Mouse (Mus musculus): ENCODE data around the gene Shank3. TPM values are rescaled to one million over a fixed set of nuclear protein-coding genes. Genes with fewer than 3 reads are reported as not detected.

The Shank3 gene
- total and polyA plus RNA-seq, 3 experiments: 31.0 to 52.2 (median 44.3) TPM

DNA sequence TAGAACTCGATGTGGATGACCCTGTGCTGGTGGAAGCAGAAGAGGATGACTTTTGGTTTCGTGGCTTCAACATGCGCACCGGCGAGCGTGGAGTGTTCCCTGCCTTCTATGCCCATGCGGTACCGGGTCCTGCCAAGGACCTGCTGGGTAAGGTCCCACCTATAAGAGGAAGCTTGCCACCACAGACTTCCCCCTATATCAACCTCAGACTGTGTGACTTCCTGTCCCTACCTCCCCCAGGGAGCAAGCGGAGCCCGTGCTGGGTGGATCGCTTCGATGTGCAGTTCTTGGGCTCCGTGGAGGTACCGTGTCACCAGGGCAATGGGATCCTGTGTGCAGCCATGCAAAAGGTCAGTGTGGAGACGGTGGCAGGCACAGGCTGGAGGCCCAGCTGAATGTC is 40.5 kb upstream of the Shank3 start:
- no peaks in the 10 kb centered on the region for H3K4me1 ChIP-seq (ENCODE audit: control insufficient read depth, insufficient read depth, low read length)
- H3K79me2 ChIP-seq (replicated peaks; ENCODE audit: control insufficient read depth, insufficient read depth, low read length): no peaks in the 10 kb centered on the region
- TF ChIP-seq EP300 (IDR thresholded peaks at IDR 0.05; ENCODE audit: insufficient read depth, low read depth, low read length) (no peak), CTCF (IDR thresholded peaks at IDR 0.05) (no peak), POLR2A (IDR thresholded peaks at IDR 0.05; ENCODE audit: insufficient read depth, low read depth, low read length) (no peak)
- WGBS: 74% methylated on average over 15 of the region's 15 CpGs
- H3K27ac ChIP-seq: no peak overlapping the region
- intact Hi-C loops (cut with DNase I): no loop called here
- no peaks in the 10 kb centered on the region for H3K36me3 ChIP-seq (ENCODE audit: control insufficient read depth, insufficient read depth, low read length)
- no peak overlapping the region for H3K4me3 ChIP-seq
- peaks cover 4% of the 10 kb centered on the region; the same call in 1 of the 2 replicates for H3K27me3 ChIP-seq (ENCODE audit: control insufficient read depth, insufficient read depth, low read length)
- no peak overlapping the region for H3K9ac ChIP-seq (ENCODE audit: low read depth, low read length)
- no peak for DNase-seq

DNA sequence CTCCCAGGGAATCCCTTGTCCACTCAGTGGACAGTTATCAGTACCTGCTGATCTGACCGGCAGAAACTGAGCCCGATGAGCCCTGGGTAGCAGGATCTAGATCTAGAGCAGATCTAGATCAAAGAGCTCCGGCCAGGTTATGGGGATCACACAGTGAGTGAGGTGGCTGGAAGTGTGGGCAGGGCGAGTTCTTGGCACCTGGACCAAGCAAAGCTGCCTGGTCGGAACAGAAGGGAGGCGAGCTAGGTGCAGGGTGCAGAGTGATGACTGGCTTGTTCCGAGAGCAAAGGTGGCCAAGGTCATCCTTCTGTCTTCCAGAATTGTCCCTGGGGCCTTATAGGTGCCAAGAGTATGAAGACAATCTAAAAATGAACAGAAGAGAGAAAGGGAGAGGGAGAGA is 39.6 kb upstream of the Shank3 start:
- no peaks in the 10 kb centered on the region for H3K36me3 ChIP-seq (ENCODE audit: control insufficient read depth, insufficient read depth, low read length)
- TF ChIP-seq EP300 (IDR thresholded peaks at IDR 0.05; ENCODE audit: insufficient read depth, low read depth, low read length): no peak
- H3K9ac ChIP-seq (ENCODE audit: low read depth, low read length): no peak overlapping the region
- H3K27ac ChIP-seq: no peak overlapping the region
- no peak overlapping the region for H3K4me3 ChIP-seq
- DNase-seq: no peak
- intact Hi-C loops (cut with DNase I): no loop called here
- peaks cover 1% of the 10 kb centered on the region; the same call in 1 of the 2 replicates for H3K27me3 ChIP-seq (ENCODE audit: control insufficient read depth, insufficient read depth, low read length)
- no peaks in the 10 kb centered on the region for H3K4me1 ChIP-seq (ENCODE audit: control insufficient read depth, insufficient read depth, low read length)
- WGBS: 60% methylated on average over 7 of the region's 7 CpGs
- no peaks in the 10 kb centered on the region for H3K79me2 ChIP-seq (replicated peaks; ENCODE audit: control insufficient read depth, insufficient read depth, low read length)

DNA sequence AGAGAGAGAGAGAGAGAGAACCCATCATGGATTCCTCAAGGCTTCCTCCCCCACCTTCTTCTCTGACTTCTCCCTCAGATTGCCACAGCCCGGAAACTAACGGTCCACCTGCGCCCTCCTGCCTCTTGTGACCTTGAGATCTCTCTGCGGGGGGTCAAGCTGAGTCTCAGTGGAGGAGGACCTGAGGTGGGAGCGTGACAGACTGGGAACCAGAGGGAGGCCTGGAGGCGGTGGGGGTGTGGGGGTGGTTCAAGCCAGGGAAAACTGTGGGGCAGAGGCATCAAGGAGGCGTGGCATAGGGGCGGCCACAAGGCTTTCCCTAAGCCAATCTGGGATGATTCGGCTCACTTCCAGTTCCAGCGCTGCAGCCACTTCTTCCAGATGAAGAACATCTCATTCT is 39.1 kb upstream of the Shank3 start:
- no peak for DNase-seq
- Histone ChIP-seq H3K4me3 (no peak overlapping the region), H3K36me3 (ENCODE audit: control insufficient read depth, insufficient read depth, low read length) (no peaks in the 10 kb centered on the region), H3K9ac (ENCODE audit: low read depth, low read length) (no peak overlapping the region), H3K27me3 (ENCODE audit: control insufficient read depth, insufficient read depth, low read length) (peaks cover 1% of the 10 kb centered on the region; the same call in 1 of the 2 replicates), H3K27ac (no peak overlapping the region), H3K4me1 (ENCODE audit: control insufficient read depth, insufficient read depth, low read length) (no peaks in the 10 kb centered on the region), H3K79me2 (replicated peaks; ENCODE audit: control insufficient read depth, insufficient read depth, low read length) (no peaks in the 10 kb centered on the region)
- intact Hi-C loops (cut with DNase I): no loop called here
- 55% methylated on average over 10 of the region's 10 CpGs for WGBS
- TF ChIP-seq EP300 (IDR thresholded peaks at IDR 0.05; ENCODE audit: insufficient read depth, low read depth, low read length): no peak
- TF ChIP-seq POLR2A (IDR thresholded peaks at IDR 0.05; ENCODE audit: insufficient read depth, low read depth, low read length): no peak
- no peak for TF ChIP-seq CTCF (IDR thresholded peaks at IDR 0.05)

DNA sequence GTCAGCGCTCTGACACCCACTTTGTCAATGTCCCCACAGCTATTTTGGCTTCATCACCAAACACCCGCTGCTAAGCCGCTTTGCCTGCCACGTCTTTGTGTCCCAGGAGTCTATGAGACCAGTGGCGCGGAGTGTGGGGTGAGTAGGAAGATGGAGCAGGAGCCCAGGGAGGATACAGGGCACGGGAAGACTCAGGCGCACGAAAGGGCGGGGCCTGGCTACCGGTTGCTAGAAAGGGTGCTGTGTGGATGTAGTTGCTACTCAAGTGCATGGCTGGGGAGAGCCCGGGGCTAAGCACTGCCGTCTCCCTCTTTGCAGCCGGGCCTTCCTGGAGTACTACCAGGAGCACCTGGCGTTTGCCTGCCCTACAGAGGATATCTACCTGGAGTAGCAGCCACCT is 38.1 kb upstream of the Shank3 start:
- intact Hi-C loops (cut with DNase I): no loop called here
- peaks cover 1% of the 10 kb centered on the region; the same call in 1 of the 2 replicates for H3K27me3 ChIP-seq (ENCODE audit: control insufficient read depth, insufficient read depth, low read length)
- H3K4me3 ChIP-seq: no peak overlapping the region
- no peaks in the 10 kb centered on the region for H3K36me3 ChIP-seq (ENCODE audit: control insufficient read depth, insufficient read depth, low read length)
- WGBS: 69% methylated on average over 15 of the region's 15 CpGs
- DNase-seq: no peak
- no peak for TF ChIP-seq EP300 (IDR thresholded peaks at IDR 0.05; ENCODE audit: insufficient read depth, low read depth, low read length)
- no peak for TF ChIP-seq POLR2A (IDR thresholded peaks at IDR 0.05; ENCODE audit: insufficient read depth, low read depth, low read length)
- no peak for TF ChIP-seq CTCF (IDR thresholded peaks at IDR 0.05)
- no peaks in the 10 kb centered on the region for H3K4me1 ChIP-seq (ENCODE audit: control insufficient read depth, insufficient read depth, low read length)
- no peak overlapping the region for H3K9ac ChIP-seq (ENCODE audit: low read depth, low read length)
- no peak overlapping the region for H3K27ac ChIP-seq
- H3K79me2 ChIP-seq (replicated peaks; ENCODE audit: control insufficient read depth, insufficient read depth, low read length): no peaks in the 10 kb centered on the region

DNA sequence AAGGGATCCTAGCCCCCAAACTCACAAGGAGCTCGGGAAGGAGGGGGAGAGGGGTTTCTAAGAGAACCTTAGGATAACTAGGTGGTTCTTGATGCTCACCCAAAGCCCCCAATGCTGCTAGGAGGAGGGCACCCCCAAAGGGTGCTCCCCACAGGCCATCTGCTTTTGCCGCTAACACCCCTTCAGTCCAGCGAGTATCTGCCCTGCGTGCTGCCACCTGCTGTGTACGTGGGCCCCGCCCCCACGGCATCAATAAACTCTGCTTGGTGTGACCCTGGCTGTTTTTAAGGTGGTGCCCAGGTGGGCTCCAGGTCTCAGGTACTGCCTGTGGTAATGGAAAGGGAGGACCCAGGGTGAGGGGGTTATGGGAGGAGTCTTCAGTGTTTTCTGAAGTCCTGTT is 37.2 kb upstream of the Shank3 start:
- Histone ChIP-seq H3K27me3 (ENCODE audit: control insufficient read depth, insufficient read depth, low read length) (no peaks in the 10 kb centered on the region), H3K27ac (no peak overlapping the region), H3K9ac (ENCODE audit: low read depth, low read length) (no peak overlapping the region), H3K36me3 (ENCODE audit: control insufficient read depth, insufficient read depth, low read length) (no peaks in the 10 kb centered on the region), H3K4me1 (ENCODE audit: control insufficient read depth, insufficient read depth, low read length) (no peaks in the 10 kb centered on the region), H3K4me3 (no peak overlapping the region), H3K79me2 (replicated peaks; ENCODE audit: control insufficient read depth, insufficient read depth, low read length) (no peaks in the 10 kb centered on the region)
- WGBS: 67% methylated on average over 7 of the region's 7 CpGs
- TF ChIP-seq POLR2A (IDR thresholded peaks at IDR 0.05; ENCODE audit: insufficient read depth, low read depth, low read length) (no peak), EP300 (IDR thresholded peaks at IDR 0.05; ENCODE audit: insufficient read depth, low read depth, low read length) (no peak), CTCF (IDR thresholded peaks at IDR 0.05) (no peak)
- DNase-seq: no peak
- intact Hi-C loops (cut with DNase I): no loop called here

DNA sequence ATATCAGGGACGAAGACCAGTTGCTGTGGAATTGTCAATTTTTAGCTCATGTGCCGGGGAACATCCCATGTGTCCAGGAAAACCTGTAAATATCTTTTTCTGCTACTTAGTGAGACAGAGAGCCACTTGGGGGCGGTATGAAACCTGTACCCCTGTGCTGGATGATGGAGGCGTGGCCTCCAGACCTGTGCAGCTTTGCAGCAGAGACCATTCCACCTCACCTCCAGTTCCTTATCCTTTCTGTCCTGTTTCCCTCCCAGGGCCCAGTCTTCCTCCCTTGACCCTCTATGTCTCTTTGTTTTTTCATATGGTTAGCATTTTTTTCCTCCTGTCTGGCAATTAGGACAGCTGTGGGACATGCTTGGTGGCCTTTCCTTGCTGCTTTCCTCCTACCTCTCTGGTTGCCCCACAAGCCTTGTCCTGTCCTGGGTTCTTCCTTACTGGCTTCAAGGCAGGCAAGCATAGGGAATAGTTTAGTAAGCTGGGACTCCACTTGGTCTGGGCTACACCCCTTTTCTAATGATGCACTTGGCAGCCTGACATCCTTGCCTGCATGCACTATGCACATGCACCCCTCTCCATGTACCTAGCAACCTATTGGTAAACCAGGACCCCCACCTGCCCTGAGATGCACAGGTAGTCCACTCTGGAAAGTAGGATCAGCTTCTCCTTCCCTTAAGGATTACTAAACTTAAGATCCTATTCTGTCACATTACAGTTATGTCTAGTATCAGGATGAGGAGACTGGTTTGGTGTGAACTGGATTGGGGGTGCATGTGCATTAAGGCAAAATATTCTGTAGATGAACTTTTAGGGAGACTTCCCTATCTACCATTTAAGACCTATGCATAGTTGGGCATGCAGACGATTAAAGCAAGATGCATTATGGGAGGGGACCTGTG is 35.8 kb upstream of the Shank3 start:
- H3K4me3 ChIP-seq: no peak overlapping the region
- H3K9ac ChIP-seq (ENCODE audit: low read depth, low read length): no peak overlapping the region
- WGBS: 41% methylated on average over 5 of the region's 5 CpGs
- intact Hi-C loops (cut with DNase I): no loop called here
- no peaks in the 10 kb centered on the region for H3K27me3 ChIP-seq (ENCODE audit: control insufficient read depth, insufficient read depth, low read length)
- H3K4me1 ChIP-seq (ENCODE audit: control insufficient read depth, insufficient read depth, low read length): no peaks in the 10 kb centered on the region
- peak in 1 of 2 experiments; percentile 20 for DNase-seq
- no peaks in the 10 kb centered on the region for H3K79me2 ChIP-seq (replicated peaks; ENCODE audit: control insufficient read depth, insufficient read depth, low read length)
- TF ChIP-seq CTCF (IDR thresholded peaks at IDR 0.05) (peak; percentile 73), POLR2A (IDR thresholded peaks at IDR 0.05; ENCODE audit: insufficient read depth, low read depth, low read length) (no peak)
- H3K36me3 ChIP-seq (ENCODE audit: control insufficient read depth, insufficient read depth, low read length): no peaks in the 10 kb centered on the region
- no peak overlapping the region for H3K27ac ChIP-seq
